Mouse (Mus musculus): ENCODE data around the gene Sult1d1.
A peak's percentile ranks its signal among the peaks of the same experiment; 100 is the strongest.
"Not testable (repeated sequence)": the region's sequence is repeated elsewhere in the genome, so short reads cannot be mapped to it uniquely, and the experiment has no call there.

Gene Sult1d1

DNA sequence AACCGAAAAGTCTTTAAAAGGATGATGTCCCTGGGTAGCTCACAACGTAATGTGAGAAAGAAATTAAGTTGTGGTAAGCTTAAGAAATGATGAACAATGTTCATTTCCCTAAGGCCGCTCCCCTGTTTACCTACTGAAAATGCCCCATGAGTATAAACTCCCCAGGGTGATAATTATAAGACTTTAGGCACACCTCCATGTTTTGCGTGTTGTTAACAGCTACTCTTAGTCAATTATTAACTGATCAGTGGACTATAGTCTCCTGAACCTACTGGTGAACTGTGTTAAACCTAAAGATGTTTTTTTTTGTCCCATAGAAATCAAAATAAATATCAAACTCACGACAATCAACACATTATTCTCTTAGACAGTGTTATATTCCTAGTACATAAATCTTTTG is at the start of gene Sult1d1:
Gene Sult1d1, minus strand, starts transcription at position 183 of the 400 bp plus-strand sequence.
- no peak for DNase-seq (ENCODE audit: low read depth, low spot score)

DNA sequence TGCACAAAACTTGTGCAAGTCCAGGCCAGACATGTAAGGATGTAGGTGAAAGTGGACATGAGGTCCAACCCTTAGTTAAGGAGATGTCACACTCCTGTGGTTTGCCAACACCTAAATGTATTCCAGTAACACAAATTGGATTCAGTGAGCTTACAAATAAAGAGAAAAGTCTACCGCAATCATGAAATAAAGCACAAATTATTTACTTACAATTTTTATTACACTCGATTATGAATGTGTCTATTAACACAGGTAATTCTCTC is 46.2 kb upstream of the Sult1d1 start:
- no peak for DNase-seq (ENCODE audit: low read depth, low spot score)

DNA sequence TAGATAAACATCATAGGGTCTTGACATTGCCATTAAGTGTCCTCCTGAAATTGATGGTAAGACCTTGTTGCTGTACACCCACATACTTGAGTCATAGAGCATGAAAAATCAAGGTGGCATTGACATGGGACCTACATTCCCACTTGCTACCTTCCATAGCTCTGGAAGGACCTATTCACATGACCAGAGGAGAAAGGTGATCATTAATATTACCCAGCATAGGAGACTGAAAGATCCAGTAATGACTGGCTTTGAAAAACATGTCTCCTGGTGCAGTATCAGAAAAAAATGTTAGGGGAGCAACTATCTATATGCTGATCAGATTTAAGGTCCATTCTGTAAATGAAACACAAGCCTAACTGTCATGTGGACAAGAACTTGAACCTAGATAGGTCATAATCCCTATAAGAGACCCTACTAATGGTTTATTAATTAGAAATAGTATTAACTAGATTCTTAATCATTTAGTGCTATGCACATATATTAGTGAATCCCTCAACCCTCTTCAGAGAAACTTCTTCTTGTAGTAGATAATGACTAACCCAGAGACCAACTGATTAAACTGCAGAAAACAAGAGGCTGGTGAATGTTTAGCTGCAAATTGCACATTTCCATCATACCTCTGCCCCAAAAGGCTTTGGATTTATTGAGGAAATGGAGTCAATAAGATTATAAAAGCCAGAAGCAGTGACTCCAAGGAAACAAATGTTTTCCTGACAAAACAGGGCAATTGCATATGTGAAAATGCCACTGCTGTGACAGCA is 45.7 kb upstream of the Sult1d1 start:
- DNase-seq (ENCODE audit: low read depth, low spot score): no peak

DNA sequence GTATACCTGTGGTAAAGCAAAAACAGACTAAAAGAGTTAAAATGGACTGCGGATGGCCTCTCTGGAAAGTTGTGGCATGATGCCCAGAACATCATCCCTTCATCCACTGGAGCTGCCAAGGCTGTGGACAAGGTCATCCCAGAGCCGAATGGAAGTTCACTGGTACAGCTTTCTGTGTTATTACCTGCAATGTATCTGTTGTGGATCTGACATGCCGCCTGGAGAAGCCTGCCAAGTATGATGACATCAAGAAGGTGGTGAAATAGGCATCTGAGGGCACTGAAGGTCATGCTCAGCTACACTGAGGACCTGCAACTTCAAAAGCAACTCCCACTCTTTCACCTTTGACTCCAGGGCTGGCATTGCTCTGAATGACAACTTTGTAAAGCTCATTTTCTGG is 32.2 kb upstream of the Sult1d1 start:
- no peak for DNase-seq (ENCODE audit: low read depth, low spot score)

DNA sequence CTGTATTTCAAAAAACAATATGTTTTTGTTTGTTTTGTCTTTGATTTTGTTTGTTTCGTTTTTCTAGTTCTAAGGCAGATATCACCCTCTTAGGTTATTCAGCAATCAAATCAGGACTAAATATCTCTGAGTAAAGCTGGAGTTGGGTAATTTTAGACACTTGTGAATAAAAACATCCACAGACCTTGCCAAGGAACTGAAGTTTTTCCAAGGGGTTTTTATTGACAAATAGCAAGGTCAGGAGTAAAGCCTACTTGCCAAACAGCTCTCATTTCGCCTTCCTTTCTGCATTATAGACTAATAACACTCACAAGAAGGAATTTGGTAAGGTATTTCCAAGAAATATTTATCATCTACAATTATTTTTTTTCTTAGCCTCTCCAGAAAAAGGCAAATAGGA is 29.1 kb upstream of the Sult1d1 start:
- DNase-seq (ENCODE audit: low read depth, low spot score): no peak

DNA sequence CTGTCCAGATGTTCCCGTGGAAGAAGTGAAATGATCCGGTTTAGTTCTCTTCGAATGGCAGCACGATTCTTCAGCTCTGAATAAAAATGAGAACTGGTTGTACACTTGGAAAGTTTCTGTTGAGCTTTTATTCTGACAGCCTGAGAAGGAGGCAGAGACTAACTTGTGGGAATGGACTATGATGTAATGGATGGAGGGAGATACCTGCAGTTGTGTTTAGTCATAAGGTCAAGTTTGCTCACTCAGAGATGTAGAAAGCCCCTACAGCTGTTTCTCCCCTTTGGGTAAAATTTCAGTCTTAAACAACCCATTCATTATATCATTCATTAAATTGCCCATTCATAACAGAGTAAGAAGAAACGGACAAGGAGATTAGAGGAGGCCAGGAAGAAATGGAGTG is 22.7 kb upstream of the Sult1d1 start, which contains the start of gene Sult1e1:
Gene Sult1e1, minus strand, starts transcription at position 101 of the 400 bp plus-strand sequence.
- no peak for DNase-seq (ENCODE audit: low read depth, low spot score)

DNA sequence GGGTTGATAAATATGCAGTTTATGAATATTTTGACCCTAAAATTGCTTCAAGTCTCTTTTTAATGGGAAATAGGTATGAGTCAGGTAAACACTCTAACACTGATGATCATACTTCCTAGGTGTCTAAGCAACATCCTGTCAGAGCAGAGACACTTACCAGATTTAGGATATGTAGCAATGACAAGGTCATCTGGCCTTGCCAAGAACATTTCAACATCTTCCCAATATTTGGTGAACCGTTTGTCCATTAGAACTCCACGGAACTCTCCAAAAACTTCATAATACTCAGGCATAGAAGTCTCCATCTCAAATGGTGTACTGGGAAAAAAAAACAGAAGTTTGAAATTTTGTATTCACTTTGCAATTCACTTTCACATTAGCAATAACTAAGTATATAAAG is 21.1 kb upstream of the Sult1d1 start:
- no peak for DNase-seq (ENCODE audit: low read depth, low spot score)

DNA sequence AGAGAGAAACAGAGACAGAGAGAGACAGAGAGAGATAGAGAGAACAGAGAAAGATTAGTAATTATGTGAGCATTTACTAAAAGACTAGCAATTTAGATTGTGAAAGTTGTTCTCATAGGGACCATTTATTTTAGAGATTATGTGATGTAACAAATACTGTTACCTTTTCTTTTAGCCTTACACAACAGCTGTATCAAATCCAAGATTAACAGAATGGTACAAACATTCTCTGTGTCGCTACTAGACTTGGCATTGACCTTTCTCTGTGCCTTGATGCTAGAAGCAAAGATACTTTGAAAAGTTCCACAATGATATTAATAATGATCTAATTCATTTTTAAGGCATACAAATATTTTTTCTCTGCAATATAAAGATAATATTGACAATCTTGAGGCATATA is 11.6 kb upstream of the Sult1d1 start:
- no peak for DNase-seq (ENCODE audit: low read depth, low spot score)

DNA sequence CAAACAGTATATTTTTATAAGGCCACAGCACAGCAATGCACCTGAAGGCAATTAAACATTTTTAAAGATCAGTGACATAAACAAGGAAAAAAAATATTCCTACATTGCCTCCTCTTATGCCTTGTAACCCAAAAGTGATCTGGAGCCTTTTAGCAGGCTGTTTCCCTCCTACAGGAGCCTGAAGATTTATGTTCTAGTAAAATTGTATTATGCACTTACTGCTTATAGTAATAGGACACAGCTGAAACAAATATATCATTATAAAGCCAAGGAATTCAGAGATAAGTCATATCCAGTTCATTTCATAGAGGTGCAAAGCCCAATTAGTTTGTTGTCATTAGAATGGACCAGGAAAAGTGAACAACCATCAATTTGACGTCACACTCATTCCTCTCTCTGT is 5.3 kb upstream of the Sult1d1 start:
- no peak for DNase-seq (ENCODE audit: low read depth, low spot score)

DNA sequence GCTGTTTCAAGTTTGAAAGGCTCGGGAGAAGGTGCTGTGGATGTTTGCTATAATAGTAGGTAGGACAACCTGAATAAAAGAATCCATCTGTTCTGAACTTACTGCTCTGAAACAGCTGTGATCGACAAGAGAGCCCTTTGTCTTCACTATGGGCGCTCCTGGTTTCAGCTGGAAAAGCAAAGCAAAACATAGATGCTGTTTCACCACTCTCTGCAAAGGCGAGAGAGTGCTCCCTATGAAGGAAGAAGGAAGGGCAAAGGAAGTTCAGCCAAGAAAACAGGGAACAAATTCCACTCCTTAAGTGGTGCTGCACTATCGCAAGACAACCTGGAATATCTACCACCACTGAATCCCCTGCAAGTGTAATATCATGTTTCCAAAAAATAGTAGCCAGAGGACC is 4.7 kb upstream of the Sult1d1 start:
- DNase-seq (ENCODE audit: low read depth, low spot score): no peak

DNA sequence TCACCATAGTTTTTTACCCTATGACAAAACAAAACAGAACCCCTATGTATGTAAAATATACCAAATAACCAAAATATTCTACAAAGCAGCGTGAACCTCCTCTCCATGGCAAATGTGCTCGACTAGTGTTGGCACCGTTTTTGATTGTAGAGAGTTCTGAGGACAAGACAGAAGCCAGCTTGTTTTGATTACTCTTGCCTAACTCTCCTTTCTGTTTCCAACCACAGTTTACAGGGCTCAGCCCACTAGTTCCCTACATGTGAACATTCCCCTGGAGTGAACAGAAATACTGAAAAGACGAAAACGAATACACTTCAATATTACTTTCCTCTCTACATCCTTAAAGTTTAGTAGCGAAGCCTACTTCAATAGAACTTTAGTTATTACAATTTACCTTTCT is 4.0 kb upstream of the Sult1d1 start:
- DNase-seq (ENCODE audit: low read depth, low spot score): no peak

DNA sequence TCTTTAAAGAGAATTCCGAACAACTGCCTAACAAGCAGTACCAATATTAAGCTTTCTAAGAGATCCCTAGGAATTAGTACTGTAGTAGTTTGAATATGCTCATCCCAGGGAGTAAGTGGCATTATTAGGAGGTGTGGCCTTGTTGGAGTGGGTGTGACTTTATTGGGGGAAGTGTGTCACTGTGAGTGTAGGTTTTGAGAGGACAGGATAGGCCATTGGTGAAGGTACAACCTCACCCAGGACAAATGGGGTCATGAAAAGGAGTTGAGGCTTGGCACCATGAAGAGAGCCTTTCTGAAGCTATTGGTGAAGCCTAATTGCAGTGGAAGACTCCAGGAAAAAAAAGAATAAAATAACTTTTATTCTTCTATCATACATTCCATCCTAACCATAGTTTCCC is 1.5 kb downstream of the Sult1d1 start:
- DNase-seq (ENCODE audit: low read depth, low spot score): no peak

DNA sequence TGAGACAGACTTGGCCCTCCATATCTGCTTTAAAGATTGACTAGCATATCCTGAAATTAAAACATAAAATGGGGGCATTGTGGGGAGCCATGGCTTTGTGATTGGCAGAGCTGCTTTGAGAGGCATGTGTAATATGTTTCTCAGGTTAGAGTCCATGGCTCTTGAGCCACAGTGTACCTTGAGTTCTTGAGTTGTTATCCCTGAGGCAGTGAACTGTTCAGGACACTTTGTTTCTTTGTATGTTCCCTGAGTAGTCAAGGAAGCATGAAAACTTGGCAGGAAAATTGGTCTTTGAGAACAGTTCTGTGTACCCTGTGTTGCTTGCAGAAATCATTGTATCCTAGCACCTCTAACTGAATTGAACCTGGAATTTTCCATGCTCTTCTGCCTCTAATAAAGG is 5.9 kb downstream of the Sult1d1 start:
- no peak for DNase-seq (ENCODE audit: low read depth, low spot score)

DNA sequence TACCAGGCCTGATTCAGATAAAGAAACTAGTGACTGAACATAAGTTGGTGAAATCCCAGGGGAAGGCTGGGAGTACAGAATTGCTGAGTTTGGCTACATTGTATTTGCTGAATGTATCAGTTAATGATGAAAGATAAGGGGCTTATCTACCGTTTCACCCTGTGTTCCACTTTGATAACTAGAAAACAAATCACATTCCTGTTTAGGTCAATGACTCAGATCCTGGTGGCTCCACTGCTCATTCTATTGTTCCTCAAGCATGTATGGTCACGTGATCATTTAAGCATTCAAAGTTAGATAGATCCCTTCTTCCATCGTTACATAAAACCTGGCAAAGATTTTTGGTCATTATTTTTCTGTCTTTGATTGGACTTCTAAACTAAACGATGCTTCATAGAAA is 6.3 kb downstream of the Sult1d1 start:
- DNase-seq (ENCODE audit: low read depth, low spot score): no peak

DNA sequence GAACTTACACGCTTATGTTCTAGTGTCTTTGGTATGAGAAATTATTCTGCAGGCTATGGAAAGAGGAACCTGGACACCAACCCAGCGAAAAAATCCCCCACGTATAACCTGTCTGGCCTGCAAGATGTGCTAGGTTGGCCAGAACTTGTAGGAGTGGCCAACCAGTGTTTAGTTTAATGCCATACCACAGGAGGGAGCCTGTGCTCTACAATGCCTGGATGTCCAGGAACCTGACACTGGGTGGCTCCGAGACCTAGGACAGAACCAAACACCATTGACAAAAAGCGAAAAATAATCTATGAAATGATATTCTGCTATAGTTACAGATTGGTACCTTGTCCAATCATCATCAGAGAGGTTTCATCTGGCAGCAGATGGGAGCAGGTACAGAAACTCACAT is 8.7 kb downstream of the Sult1d1 start:
- DNase-seq (ENCODE audit: low read depth, low spot score): peak; percentile 61

DNA sequence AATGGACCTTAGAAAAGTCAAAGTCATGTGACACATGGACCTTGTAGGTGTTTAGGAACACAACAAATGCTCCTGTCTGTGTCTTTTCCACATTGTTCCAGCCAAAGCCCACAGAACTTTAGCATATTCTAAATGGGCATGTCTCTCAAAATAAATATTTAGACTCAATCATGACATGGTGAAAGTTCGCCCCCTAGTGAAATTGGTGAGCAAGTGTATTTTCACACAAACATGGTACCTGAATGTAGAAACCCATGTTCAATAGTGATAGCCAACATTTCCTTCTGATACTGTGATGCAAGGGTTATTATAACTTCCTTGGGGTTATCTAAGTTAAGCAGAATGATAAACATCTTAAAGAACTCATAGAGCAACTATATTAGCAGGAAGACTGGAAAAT is 17.9 kb downstream of the Sult1d1 start:
- DNase-seq (ENCODE audit: low read depth, low spot score): peak; percentile 21

DNA sequence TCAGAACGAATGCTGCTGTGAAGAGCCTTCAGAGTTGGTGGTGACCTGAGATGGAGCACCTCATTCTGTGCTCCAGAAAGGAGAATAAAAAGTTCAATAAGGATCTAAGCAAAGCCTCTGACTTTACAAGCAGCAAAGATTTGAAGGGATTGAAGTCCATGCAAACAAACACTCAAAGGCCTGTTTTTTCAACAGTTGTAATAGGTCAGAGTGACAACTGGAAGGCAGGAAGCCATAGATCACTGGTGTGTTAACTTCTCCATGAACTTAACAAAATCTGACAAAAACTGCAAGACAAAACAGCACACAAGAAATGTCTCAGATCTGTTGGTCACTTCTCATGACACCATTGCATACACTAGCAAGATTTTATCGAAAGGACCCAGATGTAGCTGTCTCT is 30.7 kb downstream of the Sult1d1 start, which contains the start of gene Sult1b1:
Gene Sult1b1, minus strand, starts transcription at position 85 of the 400 bp plus-strand sequence.
- DNase-seq (ENCODE audit: low read depth, low spot score): no peak

DNA sequence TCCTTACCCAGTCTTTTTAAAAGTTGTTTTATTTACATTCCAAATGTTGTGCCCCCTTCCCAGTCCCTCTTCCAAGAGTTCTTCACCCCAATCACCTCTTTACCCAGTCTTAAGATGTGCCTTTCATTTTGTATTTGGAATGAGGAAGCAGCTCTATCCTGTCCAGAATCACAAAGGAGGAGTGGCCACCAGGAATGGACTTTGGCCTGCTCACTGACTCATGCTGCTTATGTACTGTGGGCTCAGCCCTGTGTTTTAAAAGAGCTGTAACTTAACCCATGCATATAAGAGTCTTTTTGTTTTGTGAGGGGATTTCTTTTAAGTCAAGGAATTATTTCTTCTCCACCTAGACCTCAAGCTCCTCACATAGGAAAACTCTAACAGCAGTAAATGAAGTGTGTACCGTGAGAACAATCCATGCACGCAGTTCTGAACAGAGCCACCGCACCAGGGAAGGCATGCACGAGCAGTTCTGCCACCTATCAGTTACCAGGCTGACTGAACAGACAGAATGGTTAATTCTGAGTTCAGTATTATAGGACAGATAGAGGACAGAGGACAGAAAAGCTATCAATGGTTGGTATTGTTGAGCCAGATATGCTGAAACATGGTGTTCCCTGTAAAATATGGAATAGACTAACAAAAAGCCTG is 32.7 kb downstream of the Sult1d1 start:
- DNase-seq (ENCODE audit: low read depth, low spot score): no peak

DNA sequence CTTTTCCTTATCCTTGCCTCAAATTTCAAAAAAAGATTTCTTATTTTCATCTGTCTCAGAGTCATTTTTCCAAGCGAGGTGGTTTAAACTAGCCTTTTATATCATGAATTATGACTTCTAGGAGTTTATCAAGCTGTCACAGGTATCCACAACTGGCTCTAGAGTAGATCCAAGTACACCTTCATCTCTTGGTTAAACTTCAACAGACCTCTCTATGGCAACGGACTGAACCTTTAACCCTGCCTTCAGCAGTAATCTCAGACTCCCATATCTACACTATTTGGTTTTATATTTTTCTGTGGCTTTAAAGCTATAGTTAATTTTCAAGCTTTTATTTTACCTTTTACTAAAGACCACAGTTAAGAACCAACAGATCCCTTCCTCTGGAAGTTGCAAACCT is 36.5 kb downstream of the Sult1d1 start:
- DNase-seq (ENCODE audit: low read depth, low spot score): no peak

DNA sequence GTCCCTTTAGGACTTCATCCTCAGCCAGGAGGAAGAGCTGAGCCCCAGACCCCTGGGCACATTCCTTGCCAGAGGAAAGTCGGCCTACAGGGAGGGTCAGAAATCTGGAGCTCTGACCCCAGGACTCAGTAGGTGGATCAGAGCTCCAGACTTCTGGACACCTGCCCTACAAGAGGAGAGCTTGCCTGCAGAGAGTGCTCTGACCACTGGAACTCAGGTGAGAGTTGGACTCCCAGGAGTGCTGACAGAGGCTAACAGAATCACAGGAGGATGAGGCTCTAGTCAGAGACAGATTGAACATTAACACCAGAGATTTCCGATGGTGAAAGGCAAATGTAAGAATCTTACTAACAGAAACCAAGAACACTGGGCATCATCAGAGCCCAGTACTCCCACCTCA is 45.3 kb downstream of the Sult1d1 start:
- not testable (repeated sequence) for DNase-seq (ENCODE audit: low read depth, low spot score)

DNA sequence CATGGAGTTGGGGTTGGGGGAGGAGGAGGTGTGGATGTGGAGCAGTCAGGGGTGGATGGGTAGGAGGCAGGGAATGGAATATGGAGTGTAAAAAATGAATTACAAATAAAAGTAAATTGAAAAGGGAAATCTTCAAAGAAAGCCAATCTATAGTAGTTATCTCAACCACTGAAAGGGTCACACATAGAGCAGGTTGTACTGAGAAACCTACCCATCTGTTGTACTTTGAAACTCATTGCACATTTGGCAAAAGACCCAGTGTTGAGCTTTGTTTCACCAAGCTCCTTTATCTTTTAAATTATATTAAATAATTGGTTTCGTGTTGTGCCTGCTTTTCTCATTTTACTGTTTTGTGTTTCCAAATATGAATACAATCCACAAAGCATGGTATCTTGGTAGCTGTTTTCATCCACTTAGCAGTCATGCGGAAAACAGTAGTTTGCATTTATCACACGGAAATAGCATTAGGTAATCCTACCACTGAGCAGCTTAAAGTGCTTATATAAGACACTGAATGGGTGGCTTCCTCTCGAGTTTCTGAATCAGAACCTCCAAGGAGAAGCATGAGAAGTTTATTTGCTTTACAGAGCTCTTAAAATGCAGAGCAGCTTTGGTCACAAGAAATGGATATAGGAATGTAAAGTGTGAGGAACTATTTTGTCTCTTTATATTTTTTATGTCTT is 62.9 kb downstream of the Sult1d1 start:
- no peak for DNase-seq (ENCODE audit: low read depth, low spot score)

All from ES-CJ7 (cell line).